Mouse (Mus musculus): ENCODE measurements around the gene BC034090. TPM values are rescaled to one million over a fixed set of nuclear protein-coding genes. Genes with fewer than 3 reads are reported as not detected.
"Not testable (repeated sequence)": the region's sequence is repeated elsewhere in the genome, so short reads cannot be mapped to it uniquely, and the experiment has no call there.

BC034090 gene
- total and polyA plus RNA-seq, 2 experiments from 2014 or later = 2.5 to 9.9 TPM

GRCm38 (mm10) chr1:155174424-155174823 lies 69.8 kb downstream of the BC034090 start:
- Histone ChIP-seq H3K27ac (ENCODE audit: low read depth, low read length) (no peak overlapping the region), H3K4me1 (ENCODE audit: insufficient read depth) (no peaks in the 10 kb centered on the region), H3K9me3 (ENCODE audit: low read length) (no peaks in the 10 kb centered on the region), H3K9ac (no peak overlapping the region), H3K27me3 (ENCODE audit: insufficient read depth, low read length) (no peaks in the 10 kb centered on the region), H3K4me2 (ENCODE audit: low read depth) (no peak overlapping the region), H3K4me3 (ENCODE audit: low read depth, low read length) (no peak overlapping the region), H3K36me3 (ENCODE audit: insufficient read depth) (peaks cover 14% of the 10 kb centered on the region)
- DNase-seq (no peak), ATAC-seq (no peak)
- no peak for TF ChIP-seq CTCF (IDR thresholded peaks at IDR 0.05; ENCODE audit: low read depth)
- 90% methylated on average over 1 of the region's 1 CpGs for WGBS

- not testable (repeated sequence) for DNase-seq; H3K4me2 ChIP-seq (ENCODE audit: low read depth); H3K4me3 ChIP-seq (ENCODE audit: low read depth, low read length); ATAC-seq; H3K27ac ChIP-seq (ENCODE audit: low read depth, low read length); H3K9me3 ChIP-seq (ENCODE audit: low read length); H3K27me3 ChIP-seq (ENCODE audit: insufficient read depth, low read length); H3K4me1 ChIP-seq (ENCODE audit: insufficient read depth); H3K9ac ChIP-seq
- WGBS = 86% methylated on average over 1 of the region's 1 CpGs
- H3K36me3 ChIP-seq (ENCODE audit: insufficient read depth) = peaks cover 14% of the 10 kb centered on the region
Observed at GRCm38 (mm10) chr1:155173644-155174016, 70.6 kb downstream of the BC034090 start.

DNA sequence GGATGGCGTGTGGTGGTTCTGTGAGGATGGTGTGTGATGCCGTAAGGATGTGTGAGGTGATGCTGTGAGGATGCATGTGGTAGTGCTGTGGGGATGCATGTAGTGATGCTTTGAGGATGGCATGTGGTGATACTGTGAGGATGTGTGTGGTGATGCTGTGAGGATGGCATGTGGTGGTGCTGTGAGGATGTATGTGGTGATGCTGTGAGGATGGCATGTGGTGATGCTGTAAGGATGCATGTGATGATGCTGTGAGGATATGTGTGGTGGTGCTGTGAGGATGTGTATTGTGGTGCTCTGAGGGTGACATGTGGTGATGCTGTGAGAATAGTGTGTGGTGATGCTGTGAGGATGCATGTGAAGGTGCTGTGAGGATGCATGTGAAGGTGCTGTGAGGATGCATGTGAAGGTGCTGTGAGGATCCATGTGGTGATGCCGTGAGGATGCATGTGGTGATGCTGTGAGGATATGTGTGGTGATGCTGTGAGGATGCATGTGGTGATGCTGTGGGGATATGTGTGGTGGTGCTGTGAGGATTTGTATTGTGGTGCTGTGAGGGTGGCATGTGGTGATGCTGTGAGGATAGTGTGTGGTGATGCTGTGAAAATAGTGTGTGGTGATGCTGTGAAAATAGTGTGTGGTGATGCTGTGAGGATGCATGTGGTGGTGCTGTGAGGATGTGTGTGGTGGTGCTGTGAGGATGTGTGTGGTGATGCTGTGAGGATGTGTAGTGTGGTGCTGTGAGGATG lies 71.2 kb downstream of the BC034090 start:
- DNase-seq = no peak
- Histone ChIP-seq H3K27me3 (ENCODE audit: insufficient read depth, low read length) (no peaks in the 10 kb centered on the region), H3K9ac (no peak overlapping the region), H3K27ac (ENCODE audit: low read depth, low read length) (no peak overlapping the region), H3K9me3 (ENCODE audit: low read length) (no peaks in the 10 kb centered on the region), H3K4me2 (ENCODE audit: low read depth) (no peak overlapping the region), H3K4me3 (ENCODE audit: low read depth, low read length) (no peak overlapping the region), H3K4me1 (ENCODE audit: insufficient read depth) (no peaks in the 10 kb centered on the region), H3K36me3 (ENCODE audit: insufficient read depth) (peaks cover 11% of the 10 kb centered on the region; the same call in 1 of the 2 replicates)
- no peak for ATAC-seq
- TF ChIP-seq CTCF (IDR thresholded peaks at IDR 0.05; ENCODE audit: low read depth) = no peak
- 78% methylated on average over 3 of the region's 3 CpGs for WGBS

DNA sequence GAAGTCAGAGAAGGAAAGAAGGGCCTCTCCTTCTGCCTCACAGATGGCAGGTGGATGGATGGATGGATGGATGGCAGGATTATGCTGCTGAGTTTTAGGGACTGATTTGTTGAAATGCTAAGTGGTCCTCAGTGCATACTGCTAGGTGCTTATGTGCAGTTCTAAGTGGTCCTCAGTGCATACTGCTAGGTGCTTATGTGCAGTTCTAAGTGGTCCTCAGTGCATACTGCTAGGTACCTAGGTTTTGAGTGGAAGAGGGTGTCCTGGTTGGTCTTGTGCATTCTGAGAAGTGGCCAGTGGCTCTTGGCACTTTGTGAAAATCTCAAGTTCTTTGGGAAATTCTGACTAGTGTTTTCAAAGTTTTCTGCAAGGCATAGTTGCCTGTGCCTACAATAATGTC lies 74.3 kb downstream of the BC034090 start:
- Histone ChIP-seq H3K36me3 (ENCODE audit: insufficient read depth) (no peaks in the 10 kb centered on the region; the same call in 1 of the 2 replicates), H3K4me1 (ENCODE audit: insufficient read depth) (no peaks in the 10 kb centered on the region), H3K9me3 (ENCODE audit: low read length) (no peaks in the 10 kb centered on the region), H3K27me3 (ENCODE audit: insufficient read depth, low read length) (no peaks in the 10 kb centered on the region), H3K27ac (ENCODE audit: low read depth, low read length) (no peak overlapping the region), H3K4me2 (ENCODE audit: low read depth) (no peak overlapping the region), H3K4me3 (ENCODE audit: low read depth, low read length) (no peak overlapping the region), H3K9ac (no peak overlapping the region)
- ATAC-seq (no peak), DNase-seq (no peak)
- TF ChIP-seq CTCF (IDR thresholded peaks at IDR 0.05; ENCODE audit: low read depth) = no peak

DNA sequence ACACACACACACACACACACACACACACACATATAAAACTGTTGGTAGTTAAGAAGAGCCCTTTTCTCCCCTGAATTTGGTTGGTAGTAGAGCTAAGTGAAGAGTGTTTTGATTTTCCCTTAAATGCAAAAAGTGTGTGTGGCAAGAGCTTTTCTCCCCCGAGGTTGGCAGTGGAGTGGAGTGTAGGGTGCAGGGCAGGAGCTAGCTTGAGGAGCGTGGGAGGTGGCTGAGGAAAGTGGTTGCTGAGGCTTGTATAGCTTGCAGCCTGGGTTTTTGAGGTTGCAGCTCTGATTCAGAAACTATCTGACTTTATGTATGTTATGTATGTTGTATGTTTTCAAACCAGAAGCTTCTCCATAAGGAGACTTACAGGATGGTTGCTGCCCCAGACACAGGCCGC lies 76.8 kb downstream of the BC034090 start:
- H3K4me3 ChIP-seq (ENCODE audit: low read depth, low read length) = no peak overlapping the region
- no peaks in the 10 kb centered on the region for H3K9me3 ChIP-seq (ENCODE audit: low read length)
- no peak overlapping the region for H3K4me2 ChIP-seq (ENCODE audit: low read depth)
- ATAC-seq (no peak), DNase-seq (no peak)
- no peaks in the 10 kb centered on the region for H3K4me1 ChIP-seq (ENCODE audit: insufficient read depth)
- H3K27me3 ChIP-seq (ENCODE audit: insufficient read depth, low read length) = no peaks in the 10 kb centered on the region
- no peak overlapping the region for H3K9ac ChIP-seq
- no peaks in the 10 kb centered on the region; the same call in 1 of the 2 replicates for H3K36me3 ChIP-seq (ENCODE audit: insufficient read depth)
- H3K27ac ChIP-seq (ENCODE audit: low read depth, low read length) = no peak overlapping the region
- TF ChIP-seq CTCF (IDR thresholded peaks at IDR 0.05; ENCODE audit: low read depth) = no peak
- WGBS = 75% methylated on average over 3 of the region's 3 CpGs

Other genes starting within 250 kb of the BC034090 start
- 46.0 and 47.6 TPM in 2 replicates for gene Ier5, start 144.8 kb downstream of the BC034090 start, total RNA-seq (2014; rRNA removed)
- 9.4 and 11.6 TPM in 2 replicates for gene Ier5, start 144.8 kb downstream of the BC034090 start, polyA plus RNA-seq (2015; fragmentation: Nextera tagmentation; extraction: Ambion mirVana)
- 2.8 and 5.1 TPM in 2 replicates for gene Mr1, start 97.6 kb downstream of the BC034090 start, total RNA-seq (2014; rRNA removed)
- gene Mr1, start 97.6 kb downstream of the BC034090 start, polyA plus RNA-seq (2015; fragmentation: Nextera tagmentation; extraction: Ambion mirVana) = 2.0 and 2.6 TPM in 2 replicates
- 120 and 122 TPM in 2 replicates for gene Stx6, start 85.7 kb downstream of the BC034090 start, total RNA-seq (2014; rRNA removed)
- gene Stx6, start 85.7 kb downstream of the BC034090 start, polyA plus RNA-seq (2015; fragmentation: Nextera tagmentation; extraction: Ambion mirVana) = 89.2 and 97.5 TPM in 2 replicates
- gene Xpr1, start 173.0 kb upstream of the BC034090 start, total RNA-seq (2014; rRNA removed) = 178 and 256 TPM in 2 replicates
- 21.6 and 45.3 TPM in 2 replicates for gene Xpr1, start 173.0 kb upstream of the BC034090 start, polyA plus RNA-seq (2015; fragmentation: Nextera tagmentation; extraction: Ambion mirVana)